Mouse (Mus musculus) A20 (cell line): ENCODE measurements around the gene Tmpo.
"Not testable (repeated sequence)": the region's sequence is repeated elsewhere in the genome, so short reads cannot be mapped to it uniquely, and the experiment has no call there.

ENCODE experiments used
- DNase-seq: peaks from one replicate; pipeline ENCODE4 v3.0.0-alpha.2; 2011; ENCODE audit warnings: low read depth, low spot score

The Tmpo gene

DNA sequence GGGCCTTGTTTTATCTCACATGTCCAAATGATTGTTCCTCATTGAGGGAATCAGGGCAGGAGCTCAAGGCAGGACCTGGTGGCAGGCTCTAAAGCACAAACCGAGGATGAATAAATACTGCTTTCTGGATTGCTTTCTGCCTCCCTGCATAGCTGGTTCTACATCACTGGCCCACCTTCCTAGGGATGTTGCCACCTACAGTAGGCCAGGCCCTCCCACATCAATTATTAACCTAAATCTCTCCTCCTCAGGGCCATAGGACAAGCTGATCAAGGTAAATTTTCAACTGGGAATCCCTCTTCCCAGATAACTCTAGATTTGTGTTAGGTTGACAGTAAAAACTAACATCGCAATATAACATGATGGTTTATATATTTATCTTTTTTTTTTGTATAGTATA is 4.6 kb upstream of the Tmpo start:
- no peak for DNase-seq

DNA sequence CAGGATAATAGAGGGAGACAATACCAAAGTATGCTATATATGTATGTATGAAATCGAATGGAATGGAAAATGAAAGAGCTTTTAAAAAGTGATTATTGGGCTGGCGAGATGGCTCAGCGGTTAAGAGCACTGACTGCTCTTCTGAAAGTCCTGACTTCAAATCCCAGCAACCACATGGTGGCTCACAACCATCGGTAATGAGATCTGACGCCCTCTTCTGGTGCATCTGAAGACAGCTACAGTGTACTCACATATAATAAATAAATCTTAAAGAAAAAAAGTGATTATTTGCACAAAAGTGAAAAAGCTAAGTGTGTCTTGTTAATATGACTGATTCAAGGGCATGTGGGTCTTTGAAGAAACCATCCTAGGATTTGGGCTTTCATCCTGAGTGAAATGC is 3.8 kb upstream of the Tmpo start:
- not testable (repeated sequence) for DNase-seq

DNA sequence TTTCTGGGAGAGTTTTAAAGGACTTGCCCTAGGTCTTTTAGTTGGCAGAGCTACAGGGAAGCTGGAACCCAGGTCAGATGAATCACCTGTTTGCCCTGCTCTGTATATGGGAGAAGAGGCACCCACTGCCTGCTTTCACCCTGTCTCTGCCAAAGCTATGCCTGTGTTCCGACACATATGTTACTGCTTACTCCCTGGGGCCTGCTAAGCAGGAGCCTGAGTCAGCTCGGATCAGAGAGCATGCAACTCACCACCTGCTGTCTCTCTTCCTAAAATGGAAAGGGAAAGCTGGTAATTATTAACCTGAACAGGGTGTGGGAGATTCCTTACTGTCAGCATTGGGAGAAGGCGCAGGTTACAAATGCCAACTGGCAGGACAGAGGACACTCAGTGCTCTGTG is 2.2 kb upstream of the Tmpo start:
- peak; percentile 69 for DNase-seq

- peak; percentile 86 for DNase-seq
Observed at GRCm38 (mm10) chr10:91182291-91182990, 1.3 kb upstream of the Tmpo start.

DNA sequence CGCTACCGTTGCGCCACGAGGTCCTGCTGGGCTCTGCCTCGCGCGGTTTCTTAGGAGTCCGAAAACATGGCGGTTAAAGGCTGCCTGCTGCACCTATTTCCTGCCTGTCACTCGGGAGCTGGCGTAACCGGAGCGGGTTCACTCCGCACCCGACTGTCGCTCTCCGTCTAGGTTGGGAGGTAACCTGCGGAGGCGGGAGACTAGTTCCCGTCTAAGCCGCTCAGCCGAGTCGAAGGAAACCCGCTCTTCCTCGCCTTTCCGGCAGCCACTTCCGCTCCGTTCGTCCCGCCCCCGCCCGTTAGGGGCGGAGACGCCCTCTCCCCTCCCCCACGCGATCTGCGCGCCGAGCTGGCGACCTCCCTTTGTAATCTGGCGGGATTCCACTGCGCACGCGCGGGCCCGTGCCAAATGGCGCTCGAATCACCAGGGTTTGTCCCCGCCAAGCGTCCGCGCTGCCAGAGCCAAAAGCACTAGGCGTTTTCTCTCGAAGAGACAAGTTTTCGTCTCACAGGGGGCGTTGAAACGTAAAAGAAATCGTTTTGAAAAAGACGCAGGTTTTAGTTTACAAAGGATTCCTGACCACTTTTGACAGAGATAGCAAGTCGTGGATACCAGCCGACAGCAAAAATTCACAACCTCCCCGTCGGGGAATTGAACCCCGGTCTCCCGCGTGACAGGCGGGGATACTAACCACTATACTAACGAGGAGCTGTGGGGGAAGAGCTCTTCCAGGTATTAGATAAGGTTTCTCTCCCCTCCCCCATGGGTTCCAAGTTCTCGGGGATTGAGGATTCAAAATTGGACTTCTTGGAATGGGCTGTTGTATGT is 560 bp upstream of the Tmpo start:
- peak; percentile 99 for DNase-seq

GRCm38 (mm10) chr10:91180301-91180700 is 814 bp downstream of the Tmpo start:
- DNase-seq, result peak; percentile 87

- DNase-seq, result no peak
Observed at GRCm38 (mm10) chr10:91179834-91180233, 1.3 kb downstream of the Tmpo start.

GRCm38 (mm10) chr10:91177201-91177600 is 3.9 kb downstream of the Tmpo start:
- no peak for DNase-seq

- DNase-seq, result peak; percentile 57
Observed at GRCm38 (mm10) chr10:91172329-91173100, 8.6 kb downstream of the Tmpo start.

DNA sequence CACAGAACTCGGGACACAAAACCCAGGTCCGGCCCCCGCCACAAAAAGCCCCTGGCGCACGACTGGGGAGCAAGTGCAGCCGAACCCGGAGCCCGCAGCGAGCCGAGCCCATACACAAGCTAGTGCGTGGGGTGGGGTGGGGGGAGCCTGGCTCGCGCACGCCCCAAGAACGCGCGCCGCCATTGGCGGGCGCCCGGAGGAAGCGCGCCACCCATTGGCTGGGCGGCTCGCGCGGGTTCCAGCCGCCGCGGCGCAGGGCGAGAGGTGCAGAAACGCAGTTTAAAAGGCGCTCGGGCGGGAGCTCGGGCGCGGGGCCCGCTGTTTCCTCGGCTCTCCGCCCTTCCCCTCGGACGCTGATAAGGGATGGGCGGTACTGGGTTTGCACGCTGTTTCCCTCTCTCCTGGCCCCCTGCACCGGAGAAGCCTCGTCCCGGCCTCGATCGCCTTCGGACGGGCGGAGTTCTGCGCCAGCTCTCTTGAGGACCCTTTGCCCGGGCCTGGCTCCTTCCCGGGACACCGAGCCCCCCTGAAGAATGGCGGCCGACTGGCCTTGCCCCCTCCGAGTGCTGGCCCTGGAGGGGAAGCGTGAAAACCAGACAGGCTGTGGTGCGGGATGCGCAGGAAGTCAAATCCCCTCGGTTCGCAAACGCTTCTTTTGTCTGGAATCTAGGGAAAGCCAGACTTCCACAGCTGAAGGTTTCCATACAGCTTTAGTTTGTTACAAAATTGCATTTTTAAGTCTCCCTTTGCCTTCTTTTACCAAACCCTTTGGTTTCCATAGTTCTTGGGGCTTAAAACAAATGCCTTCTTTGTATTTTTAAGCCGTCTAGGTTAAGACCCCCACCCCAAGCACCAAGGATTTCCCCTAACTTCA is 9.4 kb downstream of the Tmpo start:
- peak; percentile 95 for DNase-seq

GRCm38 (mm10) chr10:91171041-91171440 is 10.1 kb downstream of the Tmpo start:
- DNase-seq, result no peak

DNA sequence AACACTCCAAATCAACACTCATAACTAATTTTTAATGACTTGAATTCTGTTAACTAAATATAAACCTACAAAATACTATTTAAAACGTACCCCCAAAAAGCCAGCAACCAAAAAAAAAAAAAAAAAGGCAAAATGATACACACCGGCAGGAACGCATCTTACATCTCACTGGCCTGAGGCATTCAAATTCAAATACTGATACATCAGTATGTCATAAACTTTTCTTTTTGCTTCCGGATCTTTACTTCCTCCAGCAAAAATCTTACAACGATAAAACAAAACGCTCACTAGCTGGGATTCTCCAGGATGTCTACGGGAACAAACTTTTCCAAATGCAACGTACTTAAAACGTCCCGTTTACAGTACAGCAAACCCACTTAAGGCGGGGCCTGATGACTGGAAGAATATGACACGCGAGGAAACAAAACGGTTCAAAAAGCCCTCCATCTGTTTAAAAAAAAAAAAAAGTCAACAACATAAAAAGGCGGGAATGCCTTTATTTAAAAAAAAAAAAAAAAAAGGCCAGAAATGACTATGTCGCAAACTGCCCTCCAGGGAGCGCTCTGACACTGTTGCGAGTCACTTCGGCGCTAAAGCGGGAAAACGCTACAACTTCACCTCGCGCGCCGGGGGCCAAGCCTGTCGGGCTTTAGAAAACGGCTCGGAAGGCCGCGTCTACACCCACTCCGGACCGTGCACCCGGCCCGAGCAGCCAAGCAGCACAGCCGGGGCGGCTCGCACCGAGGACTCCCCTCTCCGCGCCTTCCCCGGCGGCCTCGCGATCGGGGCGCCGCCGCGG is 10.8 kb downstream of the Tmpo start:
- peak; percentile 91 for DNase-seq

DNA sequence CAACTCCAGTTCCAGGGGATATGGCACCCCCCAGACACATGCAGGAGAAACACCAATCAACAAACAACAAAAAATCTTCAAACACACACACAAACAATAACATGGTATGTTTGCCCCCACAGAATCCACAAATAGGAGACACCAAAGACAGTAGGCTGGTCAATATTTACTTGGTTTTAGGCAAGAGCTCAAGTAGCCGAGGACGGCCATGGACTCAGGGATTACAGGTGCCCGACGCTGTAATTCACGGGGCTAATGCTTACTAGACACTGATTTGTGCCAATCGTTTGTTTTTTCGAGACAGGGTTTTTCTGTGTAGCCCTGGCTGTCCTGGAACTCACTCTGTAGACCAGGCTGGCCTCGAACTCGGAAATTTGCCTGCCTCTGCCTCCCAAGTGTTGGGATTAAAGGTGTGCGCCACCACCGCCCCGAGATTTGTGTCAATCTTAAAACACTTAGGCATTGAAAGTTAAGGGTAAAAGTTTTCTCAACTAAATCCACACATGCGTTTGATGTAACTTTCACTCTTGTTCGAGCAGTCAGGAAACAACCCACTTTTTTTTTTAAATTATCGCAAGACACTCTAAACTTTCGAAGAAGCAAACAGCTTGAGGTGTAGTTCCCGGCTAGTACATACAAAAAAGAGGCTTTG is 11.6 kb downstream of the Tmpo start:
- DNase-seq, result peak; percentile 45

GRCm38 (mm10) chr10:91167352-91167751 is 13.8 kb downstream of the Tmpo start:
- DNase-seq, result no peak

GRCm38 (mm10) chr10:91166890-91167289 is 14.2 kb downstream of the Tmpo start:
- peak; percentile 74 for DNase-seq

GRCm38 (mm10) chr10:91165850-91166249 is 15.3 kb downstream of the Tmpo start:
- DNase-seq, result no peak

GRCm38 (mm10) chr10:91164491-91164890 is 16.6 kb downstream of the Tmpo start:
- no peak for DNase-seq

DNA sequence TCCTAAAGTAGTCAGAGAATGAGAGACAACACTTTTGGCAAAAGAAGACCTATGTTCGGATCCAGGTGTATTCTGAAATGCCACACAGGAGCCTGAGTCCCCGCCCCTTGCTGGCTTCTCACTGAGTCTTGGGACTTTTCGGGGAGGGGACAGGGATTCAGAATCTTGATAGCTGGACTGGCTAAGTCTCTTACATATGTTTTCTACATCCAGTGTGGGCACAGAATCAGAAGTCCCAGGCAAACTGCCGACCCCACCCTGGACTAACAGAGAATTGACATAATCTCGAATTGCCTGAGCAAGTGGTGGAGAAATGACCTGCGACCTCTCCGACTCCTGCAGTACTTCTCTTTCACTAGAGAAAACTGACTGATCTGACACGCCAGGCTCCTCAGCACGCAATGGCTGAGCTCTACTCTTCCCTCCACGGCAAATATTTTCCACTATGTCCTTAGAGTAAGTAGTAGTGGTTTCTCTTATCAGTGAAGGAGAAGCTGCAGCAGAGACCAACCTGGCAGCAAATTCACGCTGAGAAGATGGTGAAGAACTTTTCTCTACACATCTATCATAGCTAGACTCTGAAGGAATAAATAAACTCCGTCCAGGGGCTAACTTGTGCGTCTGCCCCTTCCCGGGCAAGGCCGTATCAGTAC is 18.5 kb downstream of the Tmpo start:
- no peak for DNase-seq

- DNase-seq, result no peak
Observed at GRCm38 (mm10) chr10:91162077-91162476, 19.0 kb downstream of the Tmpo start.
